Mouse (Mus musculus): ENCODE measurements around the gene Adprh. TPM values are rescaled to one million over a fixed set of nuclear protein-coding genes. Genes with fewer than 3 reads are reported as not detected.

Gene Adprh
- polyA plus RNA-seq, 1 experiment from 2014 or later: 90.8 TPM

- WGBS: 75% methylated on average over 6 of the region's 6 CpGs
- peaks cover 23% of the 10 kb centered on the region for H3K36me3 ChIP-seq (ENCODE audit: control insufficient read depth, insufficient read depth, low read length)
- no peak overlapping the region for H3K27ac ChIP-seq (ENCODE audit: low read depth)
- H3K4me1 ChIP-seq (replicated peaks; ENCODE audit: control insufficient read depth, insufficient read depth, low read length): no peaks in the 10 kb centered on the region
- H3K9ac ChIP-seq (ENCODE audit: low read length): no peak overlapping the region
- no peak overlapping the region for H3K4me2 ChIP-seq (ENCODE audit: low read length)
- H3K9me3 ChIP-seq (ENCODE audit: control insufficient read depth, low read length): no peaks in the 10 kb centered on the region
- DNase-seq (ENCODE audit: low spot score) (no peak), ATAC-seq (replicated peaks; ENCODE audit: low FRiP score, low TSS enrichment, low read depth) (no peak)
- H3K27me3 ChIP-seq (replicated peaks; ENCODE audit: control insufficient read depth, insufficient read depth, low read length): no peaks in the 10 kb centered on the region
- no peak overlapping the region for H3K4me3 ChIP-seq (ENCODE audit: low read depth, low read length)
Observed at GRCm38 (mm10) chr16:38440403-38440802, 12.1 kb downstream of the Adprh start.

GRCm38 (mm10) chr16:38439190-38439589 lies 13.3 kb downstream of the Adprh start:
- no peak overlapping the region for H3K4me3 ChIP-seq (ENCODE audit: low read depth, low read length)

GRCm38 (mm10) chr16:38434295-38434795 lies 18.2 kb downstream of the Adprh start:
- no peak overlapping the region for H3K4me3 ChIP-seq (ENCODE audit: low read depth, low read length)
- no peak for ATAC-seq (replicated peaks; ENCODE audit: low FRiP score, low TSS enrichment, low read depth)
- H3K27ac ChIP-seq (ENCODE audit: low read depth): no peak overlapping the region
- H3K4me1 ChIP-seq (replicated peaks; ENCODE audit: control insufficient read depth, insufficient read depth, low read length): peaks cover 5% of the 10 kb centered on the region; the same call in 1 of the 2 replicates
- no peaks in the 10 kb centered on the region for H3K9me3 ChIP-seq (ENCODE audit: control insufficient read depth, low read length)
- H3K36me3 ChIP-seq (ENCODE audit: control insufficient read depth, insufficient read depth, low read length): no peaks in the 10 kb centered on the region
- no peak overlapping the region for H3K9ac ChIP-seq (ENCODE audit: low read length)
- H3K27me3 ChIP-seq (replicated peaks; ENCODE audit: control insufficient read depth, insufficient read depth, low read length): no peaks in the 10 kb centered on the region
- DNase-seq (ENCODE audit: low spot score): no peak
- WGBS: 89% methylated on average over 4 of the region's 4 CpGs
- no peak overlapping the region for H3K4me2 ChIP-seq (ENCODE audit: low read length)

More at GRCm38 (mm10) chr16:38439190-38439589, 13.3 kb downstream of the Adprh start:
- Histone ChIP-seq H3K9me3 (ENCODE audit: control insufficient read depth, low read length) (no peaks in the 10 kb centered on the region), H3K27ac (ENCODE audit: low read depth) (no peak overlapping the region), H3K9ac (ENCODE audit: low read length) (no peak overlapping the region), H3K27me3 (replicated peaks; ENCODE audit: control insufficient read depth, insufficient read depth, low read length) (no peaks in the 10 kb centered on the region), H3K4me1 (replicated peaks; ENCODE audit: control insufficient read depth, insufficient read depth, low read length) (no peaks in the 10 kb centered on the region), H3K4me2 (ENCODE audit: low read length) (no peak overlapping the region), H3K36me3 (ENCODE audit: control insufficient read depth, insufficient read depth, low read length) (peaks cover 12% of the 10 kb centered on the region)
- DNase-seq (ENCODE audit: low spot score) (no peak), ATAC-seq (replicated peaks; ENCODE audit: low FRiP score, low TSS enrichment, low read depth) (no peak)
- 81% methylated on average over 1 of the region's 1 CpGs for WGBS

GRCm38 (mm10) chr16:38433514-38433913 lies 19.0 kb downstream of the Adprh start:
- no peak overlapping the region for H3K4me2 ChIP-seq (ENCODE audit: low read length)
- H3K4me1 ChIP-seq (replicated peaks; ENCODE audit: control insufficient read depth, insufficient read depth, low read length): peaks cover 5% of the 10 kb centered on the region; the same call in 1 of the 2 replicates
- no peaks in the 10 kb centered on the region for H3K27me3 ChIP-seq (replicated peaks; ENCODE audit: control insufficient read depth, insufficient read depth, low read length)
- no peak overlapping the region for H3K27ac ChIP-seq (ENCODE audit: low read depth)
- no peaks in the 10 kb centered on the region for H3K36me3 ChIP-seq (ENCODE audit: control insufficient read depth, insufficient read depth, low read length)
- ATAC-seq (replicated peaks; ENCODE audit: low FRiP score, low TSS enrichment, low read depth) (no peak), DNase-seq (ENCODE audit: low spot score) (no peak)
- no peaks in the 10 kb centered on the region for H3K9me3 ChIP-seq (ENCODE audit: control insufficient read depth, low read length)
- H3K9ac ChIP-seq (ENCODE audit: low read length): no peak overlapping the region
- H3K4me3 ChIP-seq (ENCODE audit: low read depth, low read length): no peak overlapping the region
- WGBS: 88% methylated on average over 8 of the region's 8 CpGs

- 74% methylated on average over 11 of the region's 11 CpGs for WGBS
- peaks cover 5% of the 10 kb centered on the region; the same call in 1 of the 2 replicates for H3K4me1 ChIP-seq (replicated peaks; ENCODE audit: control insufficient read depth, insufficient read depth, low read length)
- no peak within 1 kb of the TSS for H3K4me3 ChIP-seq (ENCODE audit: low read depth, low read length)
- no peaks in the 10 kb centered on the region for H3K36me3 ChIP-seq (ENCODE audit: control insufficient read depth, insufficient read depth, low read length)
- no peaks in the 10 kb centered on the region for H3K9me3 ChIP-seq (ENCODE audit: control insufficient read depth, low read length)
- DNase-seq (ENCODE audit: low spot score) (no peak), ATAC-seq (replicated peaks; ENCODE audit: low FRiP score, low TSS enrichment, low read depth) (no peak)
- H3K4me2 ChIP-seq (ENCODE audit: low read length): no peak within 1 kb of the TSS
- H3K27ac ChIP-seq (ENCODE audit: low read depth): no peak within 1 kb of the TSS
- H3K27me3 ChIP-seq (replicated peaks; ENCODE audit: control insufficient read depth, insufficient read depth, low read length): no peaks in the 10 kb centered on the region
- no peak within 1 kb of the TSS for H3K9ac ChIP-seq (ENCODE audit: low read length)
Observed at GRCm38 (mm10) chr16:38432498-38433425, 19.7 kb downstream of the Adprh start, which contains the start of gene Pla1a. TSS of gene Pla1a (minus strand) at chr16:38433145.

GRCm38 (mm10) chr16:38431446-38432185 lies 20.9 kb downstream of the Adprh start:
- ATAC-seq (replicated peaks; ENCODE audit: low FRiP score, low TSS enrichment, low read depth): no peak
- H3K4me2 ChIP-seq (ENCODE audit: low read length): no peak overlapping the region
- no peaks in the 10 kb centered on the region for H3K36me3 ChIP-seq (ENCODE audit: control insufficient read depth, insufficient read depth, low read length)
- peaks cover 5% of the 10 kb centered on the region; the same call in 1 of the 2 replicates for H3K4me1 ChIP-seq (replicated peaks; ENCODE audit: control insufficient read depth, insufficient read depth, low read length)
- H3K27me3 ChIP-seq (replicated peaks; ENCODE audit: control insufficient read depth, insufficient read depth, low read length): no peaks in the 10 kb centered on the region
- no peak overlapping the region for H3K27ac ChIP-seq (ENCODE audit: low read depth)
- DNase-seq (ENCODE audit: low spot score): no peak
- 34% methylated on average over 13 of the region's 13 CpGs for WGBS
- no peaks in the 10 kb centered on the region for H3K9me3 ChIP-seq (ENCODE audit: control insufficient read depth, low read length)
- H3K4me3 ChIP-seq (ENCODE audit: low read depth, low read length): no peak overlapping the region
- H3K9ac ChIP-seq (ENCODE audit: low read length): no peak overlapping the region

GRCm38 (mm10) chr16:38425799-38426198 lies 26.7 kb downstream of the Adprh start:
- Histone ChIP-seq H3K4me1 (replicated peaks; ENCODE audit: control insufficient read depth, insufficient read depth, low read length) (no peaks in the 10 kb centered on the region), H3K9ac (ENCODE audit: low read length) (no peak overlapping the region), H3K4me2 (ENCODE audit: low read length) (no peak overlapping the region), H3K9me3 (ENCODE audit: control insufficient read depth, low read length) (no peaks in the 10 kb centered on the region), H3K36me3 (ENCODE audit: control insufficient read depth, insufficient read depth, low read length) (no peaks in the 10 kb centered on the region), H3K27me3 (replicated peaks; ENCODE audit: control insufficient read depth, insufficient read depth, low read length) (no peaks in the 10 kb centered on the region), H3K27ac (ENCODE audit: low read depth) (no peak overlapping the region), H3K4me3 (ENCODE audit: low read depth, low read length) (no peak overlapping the region)
- ATAC-seq (replicated peaks; ENCODE audit: low FRiP score, low TSS enrichment, low read depth) (no peak), DNase-seq (ENCODE audit: low spot score) (no peak)
- WGBS: 76% methylated on average over 1 of the region's 1 CpGs

GRCm38 (mm10) chr16:38425374-38425773 lies 27.1 kb downstream of the Adprh start:
- Histone ChIP-seq H3K4me1 (replicated peaks; ENCODE audit: control insufficient read depth, insufficient read depth, low read length) (no peaks in the 10 kb centered on the region), H3K9me3 (ENCODE audit: control insufficient read depth, low read length) (no peaks in the 10 kb centered on the region), H3K9ac (ENCODE audit: low read length) (no peak overlapping the region), H3K4me2 (ENCODE audit: low read length) (no peak overlapping the region), H3K27ac (ENCODE audit: low read depth) (no peak overlapping the region), H3K4me3 (ENCODE audit: low read depth, low read length) (no peak overlapping the region), H3K36me3 (ENCODE audit: control insufficient read depth, insufficient read depth, low read length) (no peaks in the 10 kb centered on the region), H3K27me3 (replicated peaks; ENCODE audit: control insufficient read depth, insufficient read depth, low read length) (no peaks in the 10 kb centered on the region)
- DNase-seq (ENCODE audit: low spot score): no peak
- WGBS: 87% methylated on average over 2 of the region's 2 CpGs
- ATAC-seq (replicated peaks; ENCODE audit: low FRiP score, low TSS enrichment, low read depth): no peak
